Mouse (Mus musculus) embryonic facial prominence, embryonic 11.5 days (tissue): ENCODE results near the gene 4930442H23Rik. TPM values are rescaled to one million over a fixed set of nuclear protein-coding genes. Genes with fewer than 3 reads are reported as not detected.

Experiments
- ATAC-seq: fragments of 200-750 bp; cut with Nextera tagmentation; replicated peaks from 2 replicates; pipeline ENCODE4 v1.8.0; 2017; ENCODE audit warnings: low read depth; ENCODE audit not compliant: insufficient number of reproducible peaks, low FRiP score, low TSS enrichment
- DNase-seq: peaks from one replicate; pipeline ENCODE4 v3.0.0-alpha.2; 2015; ENCODE audit warnings: low spot score
- H3K27ac ChIP-seq: fragments of 300-500 bp; sonication (generic); replicated peaks from 2 replicates; pipeline ENCODE4 v1.5.1; 2014; ENCODE audit warnings: mild to moderate bottlenecking, low read depth, low read length, control low read depth
- H3K27me3 ChIP-seq: fragments of 300-500 bp; sonication (generic); 2 replicates; pipeline ENCODE4 v1.6.1; 2014; ENCODE audit warnings: mild to moderate bottlenecking, low read length, moderate library complexity, mixed read lengths; ENCODE audit not compliant: control insufficient read depth, insufficient read depth
- H3K36me3 ChIP-seq: fragments of 300-500 bp; sonication (generic); replicated peaks from 2 replicates; pipeline ENCODE4 v1.6.1; 2014; ENCODE audit warnings: low read depth, mild to moderate bottlenecking, low read length, moderate library complexity, mixed read lengths; ENCODE audit not compliant: control insufficient read depth, insufficient read depth
- H3K4me1 ChIP-seq: fragments of 300-500 bp; sonication (generic); 2 replicates; pipeline ENCODE4 v1.6.1; 2014; ENCODE audit warnings: low read length, mixed read lengths; ENCODE audit not compliant: control insufficient read depth, insufficient read depth
- H3K4me2 ChIP-seq: fragments of 300-500 bp; sonication (generic); 2 replicates; pipeline ENCODE4 v1.6.1; 2014; ENCODE audit warnings: low read depth, mild to moderate bottlenecking, control low read depth, low read length, moderate library complexity
- H3K4me3 ChIP-seq: fragments of 300-500 bp; sonication (generic); 2 replicates; pipeline ENCODE4 v1.5.1; 2014; ENCODE audit warnings: low read depth, low read length, control low read depth
- H3K9ac ChIP-seq: fragments of 300-500 bp; sonication (generic); replicated peaks from 2 replicates; pipeline ENCODE4 v1.6.1; 2014; ENCODE audit warnings: mild to moderate bottlenecking, control low read depth, low read length
- H3K9me3 ChIP-seq: fragments of 300-500 bp; sonication (generic); replicated peaks from 2 replicates; pipeline ENCODE4 v1.6.1; 2016; ENCODE audit warnings: mild to moderate bottlenecking, low read length, inconsistent platforms, mixed read lengths; ENCODE audit not compliant: control insufficient read depth
- WGBS: fragments of 180-500 bp; shearing (Covaris S2); extraction: QIAGEN DNeasy Blood & Tissue Kit; methylation state at CpG from one replicate; pipeline ENCODE4 v1.1.7; 2014; 5-methylcytosine and 5-hydroxymethylcytosine counted together
- polyA plus RNA-seq: library from polyadenylated mRNA; unstranded; fragments of >200 nt; fragmentation: Nextera tagmentation; extraction: Ambion mirVana; gene quantifications from 2 replicates; pipeline ENCODE4 v1.2.1, GENCODE M21; 2014

Gene 4930442H23Rik
- polyA plus RNA-seq, 1 experiment from 2014 or later, result not detected

DNA sequence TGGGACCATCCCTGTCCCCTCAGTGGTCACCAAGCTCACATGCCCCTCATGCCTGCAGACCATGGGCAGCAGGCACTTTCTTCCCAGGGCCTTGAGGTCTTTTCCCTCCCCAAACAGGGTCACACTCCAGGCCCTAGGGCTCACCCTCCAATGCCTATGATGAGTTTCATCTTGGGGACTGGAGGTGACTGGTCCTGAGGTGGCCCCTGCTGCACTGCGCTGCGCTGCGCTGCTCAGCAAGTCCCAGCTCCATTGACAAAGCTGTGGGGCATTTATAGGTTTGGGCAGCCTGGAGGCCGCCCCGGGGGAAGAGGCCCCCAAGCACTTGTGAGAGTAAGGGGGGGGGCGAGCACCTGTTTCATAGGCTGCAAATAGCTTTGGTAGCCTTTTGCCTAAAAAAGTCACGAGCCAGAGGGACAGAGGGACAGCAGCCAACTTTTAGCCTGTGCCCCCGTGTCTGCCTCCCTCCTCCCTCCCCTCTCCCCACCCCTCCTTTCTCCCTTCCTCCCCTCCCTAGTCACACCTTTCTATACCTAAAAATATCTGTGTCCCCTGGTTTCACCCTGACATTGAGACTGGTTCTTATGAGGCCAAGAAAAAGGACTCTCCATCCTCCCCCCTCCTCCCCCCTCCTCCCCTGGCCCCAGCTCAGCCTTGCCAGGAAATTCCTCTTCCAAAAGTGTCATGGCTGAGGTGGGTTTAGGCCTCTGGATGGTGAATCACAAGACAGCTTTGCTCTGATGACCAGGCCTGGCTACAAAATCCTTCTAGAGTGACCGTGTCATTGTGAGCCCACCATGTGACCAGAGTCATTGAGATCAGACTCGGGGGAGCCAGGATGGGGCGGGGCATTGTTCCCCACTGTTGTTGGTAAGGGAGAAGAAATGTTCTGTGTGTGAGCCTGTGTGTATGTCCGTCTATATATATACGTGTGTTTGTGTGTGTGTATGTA lies 18.4 kb upstream of the 4930442H23Rik start, which contains the start of gene Nmrk2:
Gene Nmrk2 (minus strand): TSS at position 245 of the 952 bp plus-strand sequence.
- 57% methylated on average over 13 of the region's 13 CpGs for WGBS
- no peaks in the 10 kb centered on the region for H3K9me3 ChIP-seq
- no peak within 1 kb of the TSS for H3K27ac ChIP-seq
- no peak within 1 kb of the TSS for H3K9ac ChIP-seq
- DNase-seq (no peak), ATAC-seq (no peak)
- H3K27me3 ChIP-seq, result peaks cover 2% of the 10 kb centered on the region; the same call in 1 of the 2 replicates
- no peaks in the 10 kb centered on the region for H3K36me3 ChIP-seq
- no peak within 1 kb of the TSS for H3K4me3 ChIP-seq
- H3K4me2 ChIP-seq, result no peak within 1 kb of the TSS
- H3K4me1 ChIP-seq, result no peaks in the 10 kb centered on the region

GRCm38 (mm10) chr10:81200605-81201287 lies 17.1 kb upstream of the 4930442H23Rik start:
- H3K4me1 ChIP-seq, result no peaks in the 10 kb centered on the region
- 77% methylated on average over 20 of the region's 20 CpGs for WGBS
- ATAC-seq, result no peak
- no peaks in the 10 kb centered on the region for H3K36me3 ChIP-seq
- H3K27me3 ChIP-seq, result peaks cover 3% of the 10 kb centered on the region
- no peak overlapping the region for H3K4me3 ChIP-seq
- no peak overlapping the region for H3K9ac ChIP-seq
- H3K4me2 ChIP-seq, result no peak overlapping the region
- H3K9me3 ChIP-seq, result no peaks in the 10 kb centered on the region
- DNase-seq, result no peak
- H3K27ac ChIP-seq, result no peak overlapping the region

DNA sequence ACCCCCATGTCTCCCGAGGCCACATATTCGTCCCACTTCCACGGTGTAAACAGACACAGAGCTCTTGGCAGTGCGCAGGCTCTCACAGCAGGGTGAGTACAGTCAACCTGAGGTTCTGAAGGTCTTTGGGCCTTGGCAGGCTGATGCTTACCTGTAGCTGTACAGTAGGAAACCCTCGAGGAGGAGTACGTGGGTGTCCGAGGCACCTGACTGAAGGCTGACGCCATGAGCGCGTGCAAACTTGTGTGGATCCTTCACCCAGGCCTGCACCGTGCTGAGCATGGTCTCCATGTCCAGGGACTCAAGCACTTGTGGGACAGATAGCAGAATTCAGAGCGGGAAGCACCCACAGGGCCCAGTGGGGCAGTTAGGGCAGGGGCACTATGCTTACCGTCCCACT lies 16.5 kb upstream of the 4930442H23Rik start:
- Histone ChIP-seq H3K9ac (no peak overlapping the region), H3K27me3 (peaks cover 9% of the 10 kb centered on the region), H3K27ac (no peak overlapping the region), H3K36me3 (no peaks in the 10 kb centered on the region), H3K4me2 (no peak overlapping the region), H3K4me3 (no peak overlapping the region), H3K4me1 (no peaks in the 10 kb centered on the region), H3K9me3 (no peaks in the 10 kb centered on the region)
- DNase-seq, result no peak
- WGBS, result 88% methylated on average over 13 of the region's 13 CpGs
- no peak for ATAC-seq

DNA sequence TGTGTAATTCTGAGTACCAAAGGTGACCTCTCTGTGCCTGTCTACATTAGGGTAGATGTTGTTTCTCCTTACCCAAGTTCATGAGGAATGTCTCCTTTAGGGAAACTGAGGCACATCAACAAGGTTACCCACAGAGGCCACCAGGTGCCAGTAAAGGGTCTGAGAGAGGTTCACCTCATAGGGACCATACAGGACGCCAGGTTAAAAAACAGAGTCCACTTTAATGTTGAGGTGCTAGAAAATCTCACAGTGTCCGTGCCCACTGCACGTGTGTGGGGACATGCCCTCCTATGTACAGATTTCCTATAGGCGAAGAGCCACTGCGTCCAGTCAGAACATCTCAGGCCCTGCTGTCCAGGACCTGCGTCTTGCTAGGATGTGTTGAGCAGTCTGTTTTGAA lies 15.3 kb upstream of the 4930442H23Rik start:
- Histone ChIP-seq H3K9me3 (no peaks in the 10 kb centered on the region), H3K36me3 (no peaks in the 10 kb centered on the region), H3K4me2 (no peak overlapping the region), H3K4me3 (no peak overlapping the region), H3K27ac (no peak overlapping the region), H3K4me1 (peaks cover 5% of the 10 kb centered on the region; the same call in 1 of the 2 replicates), H3K27me3 (peaks cover 18% of the 10 kb centered on the region), H3K9ac (no peak overlapping the region)
- 79% methylated on average over 6 of the region's 6 CpGs for WGBS
- DNase-seq (no peak), ATAC-seq (no peak)

DNA sequence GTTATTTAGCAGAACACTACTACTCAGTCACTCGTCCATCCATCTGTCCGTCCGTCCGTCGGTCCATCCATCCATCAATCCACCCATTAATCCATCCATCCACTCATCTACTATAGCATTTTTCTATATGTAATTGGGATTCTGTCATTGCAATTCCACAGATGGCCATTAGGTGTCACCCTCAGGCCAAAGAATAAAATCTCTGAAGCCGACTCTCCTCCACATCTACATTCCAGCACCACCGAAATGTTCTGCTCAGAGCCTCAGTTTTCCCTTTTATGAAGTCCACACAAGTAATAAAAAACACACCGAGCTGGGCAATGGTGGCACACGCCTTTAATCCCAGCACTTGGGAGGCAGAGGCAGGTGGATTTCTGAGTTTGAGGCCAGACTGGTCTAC lies 14.6 kb upstream of the 4930442H23Rik start:
- Histone ChIP-seq H3K4me1 (peaks cover 6% of the 10 kb centered on the region; the same call in 1 of the 2 replicates), H3K27me3 (peaks cover 20% of the 10 kb centered on the region), H3K36me3 (no peaks in the 10 kb centered on the region), H3K4me2 (no peak overlapping the region), H3K4me3 (no peak overlapping the region), H3K27ac (no peak overlapping the region), H3K9me3 (no peaks in the 10 kb centered on the region), H3K9ac (no peak overlapping the region)
- 4% methylated on average over 9 of the region's 9 CpGs for whole genome bisulfite sequencing
- DNase-seq (peak; percentile 87), ATAC-seq (no peak)

DNA sequence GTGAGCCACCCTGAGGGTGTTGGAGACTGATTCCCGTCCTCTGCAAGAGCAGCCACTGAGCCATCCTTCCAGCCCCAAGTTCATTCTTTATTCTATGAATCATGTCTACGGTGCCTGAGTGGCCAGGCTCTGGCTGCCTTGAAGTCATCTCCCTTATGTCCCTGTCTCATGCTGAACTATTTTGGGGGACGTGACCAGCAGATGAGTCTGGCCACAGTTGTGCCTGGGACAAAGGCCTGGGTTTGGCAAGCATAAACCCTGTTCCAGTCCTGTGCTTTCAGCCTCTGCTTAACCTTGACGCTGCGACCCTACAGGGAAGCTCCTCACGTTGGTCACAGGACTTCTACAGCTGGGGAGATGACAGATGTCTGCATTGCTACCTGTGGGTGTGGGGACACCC lies 13.7 kb upstream of the 4930442H23Rik start:
- ATAC-seq (no peak), DNase-seq (no peak)
- H3K9ac ChIP-seq, result no peak overlapping the region
- H3K4me2 ChIP-seq, result no peak overlapping the region
- no peak overlapping the region for H3K4me3 ChIP-seq
- H3K36me3 ChIP-seq, result no peaks in the 10 kb centered on the region
- 52% methylated on average over 6 of the region's 6 CpGs for WGBS
- peaks cover 6% of the 10 kb centered on the region for H3K4me1 ChIP-seq
- no peak overlapping the region for H3K27ac ChIP-seq
- peaks cover 20% of the 10 kb centered on the region for H3K27me3 ChIP-seq
- H3K9me3 ChIP-seq, result no peaks in the 10 kb centered on the region

DNA sequence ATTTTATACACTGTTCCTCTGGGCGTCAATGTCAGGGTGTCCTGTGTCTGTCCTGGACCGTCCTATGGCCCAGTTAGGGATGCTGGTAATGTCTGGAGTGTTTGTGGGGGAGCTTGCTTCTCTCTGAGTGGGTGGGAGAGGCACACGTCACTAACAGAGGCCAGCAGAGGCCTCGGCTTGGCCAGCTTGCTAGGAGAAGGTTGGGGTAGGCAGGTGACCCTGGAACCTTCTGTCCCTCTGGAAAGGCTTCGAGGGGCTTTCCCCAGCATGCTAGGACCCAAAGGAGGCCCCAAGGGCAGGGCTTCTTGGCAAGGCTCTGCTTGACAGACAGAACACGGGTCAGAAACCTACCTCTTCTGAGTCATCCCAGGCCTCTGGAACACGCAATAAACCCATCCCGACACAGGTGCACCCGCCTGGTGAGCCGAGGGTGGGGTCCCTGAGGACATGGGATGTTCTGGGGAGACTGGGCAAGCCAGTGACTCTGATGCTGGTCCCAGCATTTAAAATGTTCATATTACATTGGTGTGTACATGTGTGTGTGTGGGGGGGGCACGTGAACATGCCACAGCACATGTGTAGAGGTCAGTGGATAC lies 12.9 kb upstream of the 4930442H23Rik start:
- Histone ChIP-seq H3K4me2 (no peak overlapping the region), H3K4me1 (peaks cover 6% of the 10 kb centered on the region), H3K27me3 (peaks cover 20% of the 10 kb centered on the region), H3K36me3 (no peaks in the 10 kb centered on the region), H3K9me3 (no peaks in the 10 kb centered on the region), H3K4me3 (no peak overlapping the region), H3K9ac (no peak overlapping the region), H3K27ac (no peak overlapping the region)
- WGBS, result 66% methylated on average over 11 of the region's 11 CpGs
- DNase-seq (no peak), ATAC-seq (no peak)
